Mouse (Mus musculus) embryonic facial prominence, embryonic 11.5 days (tissue): ENCODE results near the gene Gse1. TPM values are rescaled to one million over a fixed set of nuclear protein-coding genes. Genes with fewer than 3 reads are reported as not detected.

ENCODE experiments used
- ATAC-seq: fragments of 200-750 bp; cut with Nextera tagmentation; replicated peaks from 2 replicates; pipeline ENCODE4 v1.8.0; 2017; ENCODE audit warnings: low read depth; ENCODE audit not compliant: insufficient number of reproducible peaks, low FRiP score, low TSS enrichment
- DNase-seq: peaks from one replicate; pipeline ENCODE4 v3.0.0-alpha.2; 2015; ENCODE audit warnings: low spot score
- H3K27ac ChIP-seq: fragments of 300-500 bp; sonication (generic); replicated peaks from 2 replicates; pipeline ENCODE4 v1.5.1; 2014; ENCODE audit warnings: mild to moderate bottlenecking, low read depth, low read length, control low read depth
- H3K27me3 ChIP-seq: fragments of 300-500 bp; sonication (generic); 2 replicates; pipeline ENCODE4 v1.6.1; 2014; ENCODE audit warnings: mild to moderate bottlenecking, low read length, moderate library complexity, mixed read lengths; ENCODE audit not compliant: control insufficient read depth, insufficient read depth
- H3K36me3 ChIP-seq: fragments of 300-500 bp; sonication (generic); replicated peaks from 2 replicates; pipeline ENCODE4 v1.6.1; 2014; ENCODE audit warnings: low read depth, mild to moderate bottlenecking, low read length, moderate library complexity, mixed read lengths; ENCODE audit not compliant: control insufficient read depth, insufficient read depth
- H3K4me1 ChIP-seq: fragments of 300-500 bp; sonication (generic); 2 replicates; pipeline ENCODE4 v1.6.1; 2014; ENCODE audit warnings: low read length, mixed read lengths; ENCODE audit not compliant: control insufficient read depth, insufficient read depth
- H3K4me2 ChIP-seq: fragments of 300-500 bp; sonication (generic); 2 replicates; pipeline ENCODE4 v1.6.1; 2014; ENCODE audit warnings: low read depth, mild to moderate bottlenecking, control low read depth, low read length, moderate library complexity
- H3K4me3 ChIP-seq: fragments of 300-500 bp; sonication (generic); 2 replicates; pipeline ENCODE4 v1.5.1; 2014; ENCODE audit warnings: low read depth, low read length, control low read depth
- H3K9ac ChIP-seq: fragments of 300-500 bp; sonication (generic); replicated peaks from 2 replicates; pipeline ENCODE4 v1.6.1; 2014; ENCODE audit warnings: mild to moderate bottlenecking, control low read depth, low read length
- H3K9me3 ChIP-seq: fragments of 300-500 bp; sonication (generic); replicated peaks from 2 replicates; pipeline ENCODE4 v1.6.1; 2016; ENCODE audit warnings: mild to moderate bottlenecking, low read length, inconsistent platforms, mixed read lengths; ENCODE audit not compliant: control insufficient read depth
- WGBS: fragments of 180-500 bp; shearing (Covaris S2); extraction: QIAGEN DNeasy Blood & Tissue Kit; methylation state at CpG from one replicate; pipeline ENCODE4 v1.1.7; 2014; 5-methylcytosine and 5-hydroxymethylcytosine counted together
- polyA plus RNA-seq: library from polyadenylated mRNA; unstranded; fragments of >200 nt; fragmentation: Nextera tagmentation; extraction: Ambion mirVana; gene quantifications from 2 replicates; pipeline ENCODE4 v1.2.1, GENCODE M21; 2014

Gse1 gene
- polyA plus RNA-seq, 1 experiment from 2014 or later = 8.1 TPM

DNA sequence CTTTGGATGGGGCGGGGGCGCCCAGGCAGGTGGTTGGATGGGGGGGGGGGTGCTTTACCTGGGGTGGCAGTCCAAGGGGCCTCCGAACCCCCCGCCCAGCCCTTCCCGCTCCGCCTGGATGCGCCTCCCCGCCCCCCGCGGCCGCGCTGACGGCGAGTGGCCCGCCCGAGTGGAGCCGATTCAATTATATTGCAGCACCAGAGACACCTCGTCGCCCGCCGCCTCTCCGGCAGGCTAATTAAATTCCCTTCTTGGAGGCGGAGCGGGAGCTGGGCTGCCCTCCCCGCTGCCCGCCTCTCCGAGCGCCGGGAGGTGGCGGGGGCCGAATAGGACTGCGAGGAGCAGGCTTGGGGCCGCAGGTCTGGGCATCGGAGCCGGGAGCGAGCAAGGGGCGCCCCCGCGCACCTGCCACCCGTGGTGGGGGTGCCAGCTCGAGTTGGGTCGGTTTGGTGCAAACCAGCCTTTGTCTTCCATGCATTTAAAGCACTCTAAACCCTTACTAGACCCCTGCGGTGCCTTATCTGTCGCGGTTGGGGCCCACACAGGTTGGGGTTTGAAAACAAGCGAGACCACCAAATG, 309.7 kb downstream of the Gse1 start:
- peak overlapping the region; percentile 98 for H3K4me2 ChIP-seq
- peak overlapping the region; percentile 61 for H3K9ac ChIP-seq
- H3K4me3 ChIP-seq = peak overlapping the region; percentile 62
- peak overlapping the region; percentile 84 for H3K27ac ChIP-seq
- H3K9me3 ChIP-seq = no peaks in the 10 kb centered on the region
- WGBS = 0% methylated on average over 42 of the region's 46 CpGs
- DNase-seq (peak; percentile 74), ATAC-seq (no peak)
- no peaks in the 10 kb centered on the region for H3K36me3 ChIP-seq
- peaks cover 3% of the 10 kb centered on the region; the same call in 1 of the 2 replicates for H3K27me3 ChIP-seq
- peaks cover 49% of the 10 kb centered on the region for H3K4me1 ChIP-seq

DNA sequence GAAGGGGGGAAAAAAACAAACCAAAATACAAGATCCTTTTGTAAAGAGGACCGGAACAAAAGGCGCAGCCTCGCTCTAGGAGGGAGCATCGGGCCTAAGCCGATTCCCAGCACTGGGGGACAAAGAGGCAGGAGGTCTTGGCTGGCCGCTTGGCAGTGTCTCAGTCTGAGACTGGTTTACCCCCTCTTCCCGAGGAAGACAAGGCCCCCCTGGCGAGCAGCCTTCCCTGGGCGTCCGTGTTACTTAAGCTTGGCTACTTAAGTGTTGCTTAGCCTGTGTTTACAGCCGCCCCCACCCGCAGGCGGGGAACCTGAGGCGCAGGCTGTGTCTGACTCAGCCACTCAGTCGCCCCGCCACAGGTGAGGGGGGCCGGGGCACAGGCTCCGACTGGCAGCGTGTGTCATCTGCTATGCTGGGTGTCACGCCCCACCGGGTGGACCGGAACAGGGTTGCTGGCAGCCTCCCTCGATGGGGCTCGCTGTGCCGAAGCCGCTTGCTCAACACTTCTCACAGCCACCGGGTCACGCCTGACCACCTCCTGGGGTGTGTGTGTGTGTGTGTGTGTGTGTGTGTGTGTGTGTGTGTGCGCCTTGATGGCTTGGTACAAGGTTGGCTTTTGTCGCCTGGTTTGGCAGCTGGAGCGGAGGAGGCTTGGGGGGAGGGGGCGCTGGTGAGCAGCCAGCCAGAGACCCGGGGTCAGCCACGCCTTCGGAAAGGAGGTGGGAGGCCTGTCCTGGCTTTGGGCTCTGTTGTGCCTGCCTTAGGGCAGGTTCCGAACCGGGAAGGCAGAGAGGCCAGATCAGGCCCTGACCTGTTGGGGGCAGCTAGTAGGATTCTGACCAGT, 310.4 kb downstream of the Gse1 start:
- H3K9me3 ChIP-seq = no peaks in the 10 kb centered on the region
- H3K36me3 ChIP-seq = no peaks in the 10 kb centered on the region
- peaks cover 3% of the 10 kb centered on the region; the same call in 1 of the 2 replicates for H3K27me3 ChIP-seq
- H3K9ac ChIP-seq = peak overlapping the region; percentile 61
- H3K4me2 ChIP-seq = peak overlapping the region; percentile 98
- DNase-seq = peak; percentile 68
- peak overlapping the region; percentile 84 for H3K27ac ChIP-seq
- 0 out of 2 replicates have a peak, but pooled peaks have one; percentile 1 for ATAC-seq
- 1% methylated on average over 37 of the region's 37 CpGs for WGBS
- H3K4me3 ChIP-seq = peak overlapping the region; percentile 62
- H3K4me1 ChIP-seq = peaks cover 47% of the 10 kb centered on the region

DNA sequence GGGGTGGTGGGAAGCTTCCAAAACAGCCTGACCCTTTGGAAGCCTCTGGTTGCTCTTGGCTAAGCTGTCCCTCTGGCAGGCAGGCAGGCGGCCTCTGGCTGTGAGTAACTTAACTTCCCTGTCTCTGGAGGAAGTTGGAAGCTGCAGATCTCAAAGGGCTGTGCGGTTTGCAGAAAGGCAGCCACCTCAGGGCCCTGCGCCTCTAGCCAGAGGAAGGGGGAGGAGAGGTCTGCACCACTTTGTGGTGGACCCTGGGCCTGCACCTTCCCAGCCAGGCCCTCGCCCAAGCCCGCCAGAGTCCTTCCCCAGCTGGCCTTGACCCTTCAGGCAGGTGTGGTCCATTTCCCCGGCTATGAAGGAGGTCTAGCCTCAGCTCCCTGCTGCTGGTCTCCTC, 311.1 kb downstream of the Gse1 start:
- Histone ChIP-seq H3K36me3 (no peaks in the 10 kb centered on the region), H3K9ac (peak overlapping the region; percentile 15; the same call in 1 of the 2 replicates), H3K4me1 (peaks cover 40% of the 10 kb centered on the region), H3K4me2 (peak overlapping the region; percentile 98), H3K27ac (0 out of 2 replicates have a peak overlapping the region, but pooled peaks have one; percentile 6), H3K9me3 (no peaks in the 10 kb centered on the region), H3K27me3 (no peaks in the 10 kb centered on the region; the same call in 1 of the 2 replicates), H3K4me3 (peak overlapping the region; percentile 62; the same call in 1 of the 2 replicates)
- 30% methylated on average over 6 of the region's 6 CpGs for WGBS
- ATAC-seq (no peak), DNase-seq (no peak)

DNA sequence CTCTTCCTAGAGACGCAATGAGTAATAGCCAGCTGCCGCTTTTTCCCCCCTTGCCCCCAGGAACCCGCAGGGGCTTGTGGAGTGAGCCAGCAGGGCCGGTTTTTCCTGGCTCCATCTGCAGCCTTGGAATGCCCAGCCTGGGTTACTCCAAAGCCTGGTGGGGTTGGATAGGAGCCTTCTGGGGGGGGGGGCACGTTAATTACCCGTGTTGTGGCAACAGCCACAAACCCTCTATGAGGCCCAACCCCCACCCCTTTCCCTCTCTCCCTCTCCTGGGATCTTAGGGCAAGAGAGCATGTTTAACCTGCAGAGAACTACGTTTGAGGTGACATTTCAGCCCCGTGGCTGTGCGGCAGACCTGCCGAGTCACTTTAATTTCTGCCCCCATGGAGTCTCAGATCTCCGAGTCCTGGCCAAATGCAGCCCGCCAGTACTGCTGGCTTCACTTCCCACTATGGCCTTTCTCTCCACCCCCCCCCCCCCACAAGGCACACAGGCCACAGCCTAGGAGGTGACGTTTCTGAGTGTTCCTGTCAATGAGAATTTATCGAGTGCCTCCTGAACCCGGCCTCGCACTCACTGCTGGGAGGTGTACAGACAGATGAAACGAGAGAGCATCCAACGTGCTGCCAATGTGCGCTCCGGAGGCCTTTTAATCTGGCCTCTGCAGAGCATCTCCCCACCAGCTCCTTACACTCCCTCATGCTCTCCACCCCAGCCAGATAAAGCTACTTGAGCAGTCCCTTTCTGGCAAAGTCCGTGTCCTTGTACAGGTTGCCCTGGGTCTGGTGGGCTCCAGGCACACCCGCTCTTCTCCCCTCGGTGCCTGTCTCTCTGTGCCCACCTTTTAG, 311.7 kb downstream of the Gse1 start:
- H3K27ac ChIP-seq = 0 out of 2 replicates have a peak overlapping the region, but pooled peaks have one; percentile 5
- no peak for DNase-seq

DNA sequence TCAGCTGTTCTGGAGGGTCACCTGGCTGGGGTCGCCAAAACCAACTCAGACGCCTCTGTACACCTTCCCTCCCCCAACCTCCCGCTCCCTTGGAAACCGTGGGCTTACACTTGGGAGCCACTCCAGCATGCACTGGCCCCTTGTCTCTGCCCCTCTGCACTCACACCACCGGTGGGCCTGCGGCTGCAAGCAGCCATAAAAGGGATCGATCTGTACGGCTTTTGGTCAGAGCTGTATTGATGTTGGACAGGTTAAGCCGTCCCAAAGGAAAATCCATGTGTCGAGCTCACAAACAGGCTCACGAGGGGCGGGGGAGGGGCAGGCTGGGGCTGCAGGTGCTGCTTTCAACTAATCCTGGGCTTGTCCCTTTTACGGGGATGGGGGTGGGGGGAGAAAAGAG, 314.7 kb downstream of the Gse1 start:
- Histone ChIP-seq H3K27me3 (no peaks in the 10 kb centered on the region; the same call in 1 of the 2 replicates), H3K4me1 (peaks cover 36% of the 10 kb centered on the region), H3K4me3 (no peak overlapping the region), H3K27ac (no peak overlapping the region; the same call in 1 of the 2 replicates), H3K9me3 (no peaks in the 10 kb centered on the region), H3K4me2 (no peak overlapping the region), H3K9ac (no peak overlapping the region), H3K36me3 (no peaks in the 10 kb centered on the region)
- 33% methylated on average over 13 of the region's 13 CpGs for WGBS
- ATAC-seq (no peak), DNase-seq (no peak)

More for the DNA sequence above, 311.7 kb downstream of the Gse1 start:
- Histone ChIP-seq H3K9me3 (no peaks in the 10 kb centered on the region), H3K36me3 (no peaks in the 10 kb centered on the region), H3K4me3 (peak overlapping the region; percentile 10; the same call in 1 of the 2 replicates), H3K4me2 (peak overlapping the region; percentile 98), H3K27me3 (no peaks in the 10 kb centered on the region; the same call in 1 of the 2 replicates), H3K4me1 (peaks cover 40% of the 10 kb centered on the region), H3K9ac (peak overlapping the region; percentile 15; the same call in 1 of the 2 replicates)
- WGBS = 24% methylated on average over 23 of the region's 23 CpGs
- ATAC-seq = no peak

DNA sequence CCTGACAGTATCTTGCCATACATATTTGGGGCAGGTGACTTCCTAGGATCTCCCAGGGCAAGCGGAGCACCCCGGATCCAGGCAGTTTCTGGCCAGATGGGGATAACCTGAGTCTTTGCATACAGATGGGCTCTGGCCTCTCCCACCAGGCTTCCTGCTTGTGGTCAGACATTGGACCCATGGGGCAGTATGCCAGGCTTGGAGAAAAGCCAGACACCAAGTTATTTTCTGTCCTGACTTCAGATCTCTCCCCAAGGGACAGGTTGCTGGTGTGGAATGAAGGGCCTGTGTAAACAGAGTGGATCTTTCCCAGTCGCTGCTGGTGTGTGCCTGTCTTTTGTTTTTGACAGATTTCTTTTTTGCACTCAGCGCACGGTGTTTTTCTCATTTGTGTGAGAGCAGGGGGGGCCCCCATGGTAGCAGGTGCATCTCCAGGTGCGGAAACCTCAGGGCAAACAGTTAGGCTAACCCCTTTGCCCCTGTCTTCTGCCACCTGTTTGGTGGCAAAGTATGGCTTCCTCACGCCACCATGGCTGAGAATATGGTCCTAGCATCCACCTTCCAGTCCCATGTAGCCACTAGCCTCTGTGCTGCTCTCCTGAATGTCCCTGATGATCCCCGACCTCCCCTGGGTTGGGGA, 315.3 kb downstream of the Gse1 start:
- no peak for DNase-seq
- H3K4me2 ChIP-seq = no peak overlapping the region
- no peak for ATAC-seq
- peaks cover 30% of the 10 kb centered on the region for H3K4me1 ChIP-seq
- H3K27ac ChIP-seq = no peak overlapping the region; the same call in 1 of the 2 replicates
- H3K36me3 ChIP-seq = no peaks in the 10 kb centered on the region
- no peaks in the 10 kb centered on the region; the same call in 1 of the 2 replicates for H3K27me3 ChIP-seq
- no peak overlapping the region for H3K4me3 ChIP-seq
- WGBS = 68% methylated on average over 8 of the region's 8 CpGs
- H3K9ac ChIP-seq = no peak overlapping the region; the same call in 1 of the 2 replicates
- no peaks in the 10 kb centered on the region for H3K9me3 ChIP-seq

DNA sequence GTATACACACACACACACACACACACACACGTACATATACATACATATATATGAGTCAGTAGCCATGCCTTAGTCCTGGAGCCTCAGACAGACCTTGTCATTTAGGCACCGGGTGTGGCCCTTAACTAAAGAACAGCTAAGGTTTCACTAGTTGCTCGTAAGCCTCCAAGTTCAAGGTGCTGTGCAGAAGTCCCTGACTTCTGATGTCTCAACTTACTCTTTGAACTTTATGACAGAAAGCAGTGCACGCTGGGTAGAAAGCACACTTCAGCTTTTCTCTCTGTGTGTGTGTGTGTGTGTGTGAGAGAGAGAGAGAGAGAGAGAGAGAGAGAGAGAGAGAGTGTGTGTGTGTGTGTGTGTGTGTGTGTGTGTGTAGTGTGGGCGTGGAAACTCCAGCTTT, 315.9 kb downstream of the Gse1 start:
- H3K9me3 ChIP-seq = no peaks in the 10 kb centered on the region
- no peak overlapping the region for H3K27ac ChIP-seq
- WGBS = 82% methylated on average over 5 of the region's 5 CpGs
- ATAC-seq = no peak
- no peaks in the 10 kb centered on the region for H3K36me3 ChIP-seq
- no peak for DNase-seq
- no peaks in the 10 kb centered on the region; the same call in 1 of the 2 replicates for H3K27me3 ChIP-seq
- no peak overlapping the region for H3K9ac ChIP-seq
- H3K4me3 ChIP-seq = no peak overlapping the region
- peaks cover 26% of the 10 kb centered on the region for H3K4me1 ChIP-seq
- H3K4me2 ChIP-seq = no peak overlapping the region
